Mouse (Mus musculus) heart, embryonic 12.5 days (tissue): ENCODE measurements at regions not wholly inside any gene's neighbourhood (a gene's known extent, or its start where the extent isn't known, plus 50 kb on each side); places are given as distances from the start of the nearest gene placed in this dataset.
"Not testable (repeated sequence)": the region's sequence is repeated elsewhere in the genome, so short reads cannot be mapped to it uniquely, and the experiment has no call there.

Experiments
- ATAC-seq: fragments of 200-750 bp; cut with Nextera tagmentation; 2 replicates; pipeline ENCODE4 v1.8.0; 2017; ENCODE audit warnings: moderate TSS enrichment, moderate library complexity; ENCODE audit not compliant: insufficient number of reproducible peaks, low FRiP score
- H3K27ac ChIP-seq: fragments of 300-500 bp; sonication (generic); 2 replicates; pipeline ENCODE4 v1.5.1; 2016; ENCODE audit warnings: mild to moderate bottlenecking, moderate library complexity; ENCODE audit not compliant: poor library complexity, severe bottlenecking
- H3K27me3 ChIP-seq: fragments of 300-500 bp; sonication (generic); replicated peaks from 2 replicates; pipeline ENCODE4 v1.6.1; 2016; ENCODE audit warnings: mild to moderate bottlenecking, moderate library complexity
- H3K36me3 ChIP-seq: fragments of 300-500 bp; sonication (generic); 2 replicates; pipeline ENCODE4 v1.6.1; 2016; ENCODE audit warnings: mild to moderate bottlenecking, moderate library complexity
- H3K4me1 ChIP-seq: fragments of 300-500 bp; sonication (generic); replicated peaks from 2 replicates; pipeline ENCODE4 v1.6.1; 2016; ENCODE audit warnings: mild to moderate bottlenecking
- H3K4me2 ChIP-seq: fragments of 300-500 bp; sonication (generic); 2 replicates; pipeline ENCODE4 v1.6.1; 2016; ENCODE audit warnings: mild to moderate bottlenecking, moderate library complexity
- H3K4me3 ChIP-seq: fragments of 300-500 bp; sonication (generic); 2 replicates; pipeline ENCODE4 v1.5.1; 2016; ENCODE audit warnings: mild to moderate bottlenecking
- H3K9ac ChIP-seq: fragments of 300-500 bp; sonication (generic); 2 replicates; pipeline ENCODE4 v1.6.1; 2016; ENCODE audit warnings: mild to moderate bottlenecking, moderate library complexity
- H3K9me3 ChIP-seq: fragments of 300-500 bp; sonication (generic); replicated peaks from 2 replicates; pipeline ENCODE4 v1.6.1; 2016; ENCODE audit warnings: mild to moderate bottlenecking, moderate library complexity
- WGBS: fragments of 180-500 bp; shearing (Covaris S2); methylation state at CpG from one replicate; pipeline ENCODE4 v1.1.7; 2016; 5-methylcytosine and 5-hydroxymethylcytosine counted together

DNA sequence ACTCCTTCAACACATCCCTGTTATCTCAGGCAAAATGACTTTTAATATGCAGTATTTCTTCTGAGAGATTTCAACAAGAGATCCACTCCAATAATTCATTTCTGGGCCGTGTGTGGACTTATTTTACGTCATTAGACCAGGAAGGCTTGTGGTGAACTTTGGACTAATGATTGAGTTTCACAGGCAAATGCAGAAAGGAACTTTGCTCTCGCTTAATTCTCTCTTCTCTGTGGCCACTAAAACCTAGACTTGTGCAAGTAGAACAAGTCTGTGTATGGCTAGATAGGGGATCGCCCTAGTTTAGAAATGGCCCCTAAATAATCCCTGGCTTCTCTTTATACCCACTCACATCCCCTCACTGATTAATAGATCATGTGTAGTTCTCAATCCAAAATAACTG, 50.6 kb upstream of the Ppp1r12a start:
- H3K9ac ChIP-seq = no peak overlapping the region
- no peak for ATAC-seq
- H3K4me2 ChIP-seq = no peak overlapping the region
- peaks cover 9% of the 10 kb centered on the region; the same call in 1 of the 2 replicates for H3K9me3 ChIP-seq
- peaks cover 17% of the 10 kb centered on the region for H3K4me1 ChIP-seq
- WGBS = 85% methylated on average over 4 of the region's 4 CpGs
- H3K27me3 ChIP-seq = no peaks in the 10 kb centered on the region
- H3K36me3 ChIP-seq = no peaks in the 10 kb centered on the region; the same call in 1 of the 2 replicates
- no peak overlapping the region for H3K4me3 ChIP-seq
- no peak overlapping the region for H3K27ac ChIP-seq

GRCm38 (mm10) chr10:108110891-108111290, 51.1 kb upstream of the Ppp1r12a start:
- Histone ChIP-seq H3K4me1 (peaks cover 17% of the 10 kb centered on the region), H3K9ac (no peak overlapping the region), H3K36me3 (no peaks in the 10 kb centered on the region; the same call in 1 of the 2 replicates), H3K9me3 (peaks cover 9% of the 10 kb centered on the region; the same call in 1 of the 2 replicates), H3K4me3 (no peak overlapping the region), H3K27ac (no peak overlapping the region), H3K4me2 (no peak overlapping the region), H3K27me3 (no peaks in the 10 kb centered on the region)
- no peak for ATAC-seq
- 44% methylated on average over 7 of the region's 7 CpGs for WGBS

DNA sequence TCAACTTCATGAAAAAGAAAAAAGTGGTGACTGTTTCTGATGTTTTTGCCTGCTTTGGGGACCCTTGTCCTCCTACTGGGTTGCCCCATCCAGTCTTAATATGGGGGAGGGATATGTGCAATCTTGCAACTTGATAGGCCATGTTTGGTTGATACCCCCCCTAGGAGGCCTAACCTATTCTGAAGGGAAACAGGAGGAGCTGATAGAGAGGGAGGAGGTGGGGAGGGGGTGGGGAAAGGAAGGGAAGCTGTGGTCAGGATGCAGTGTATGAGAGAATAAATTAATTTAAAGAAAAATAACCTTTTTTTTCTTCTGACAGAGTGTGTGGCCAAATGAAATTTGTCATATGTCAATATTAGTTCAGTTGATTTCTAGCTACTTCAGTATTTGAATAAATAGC, 51.8 kb upstream of the Ppp1r12a start:
- Histone ChIP-seq H3K36me3 (no peaks in the 10 kb centered on the region; the same call in 1 of the 2 replicates), H3K9me3 (peaks cover 9% of the 10 kb centered on the region; the same call in 1 of the 2 replicates), H3K27me3 (no peaks in the 10 kb centered on the region), H3K9ac (no peak overlapping the region), H3K4me1 (peaks cover 14% of the 10 kb centered on the region), H3K4me3 (no peak overlapping the region), H3K4me2 (no peak overlapping the region), H3K27ac (no peak overlapping the region)
- ATAC-seq = no peak

- H3K4me1 ChIP-seq = peaks cover 17% of the 10 kb centered on the region
- not testable (repeated sequence) for ATAC-seq, H3K9ac ChIP-seq, H3K4me2 ChIP-seq, H3K4me3 ChIP-seq, H3K27me3 ChIP-seq, H3K9me3 ChIP-seq, H3K27ac ChIP-seq, H3K36me3 ChIP-seq
- 81% methylated on average over 4 of the region's 4 CpGs for WGBS
Measured at GRCm38 (mm10) chr10:108108500-108108899, 53.5 kb upstream of the Ppp1r12a start.

GRCm38 (mm10) chr10:108101521-108101920, 60.5 kb upstream of the Ppp1r12a start:
- WGBS = 38% methylated on average over 7 of the region's 7 CpGs
- no peak overlapping the region for H3K9ac ChIP-seq
- ATAC-seq = no peak

DNA sequence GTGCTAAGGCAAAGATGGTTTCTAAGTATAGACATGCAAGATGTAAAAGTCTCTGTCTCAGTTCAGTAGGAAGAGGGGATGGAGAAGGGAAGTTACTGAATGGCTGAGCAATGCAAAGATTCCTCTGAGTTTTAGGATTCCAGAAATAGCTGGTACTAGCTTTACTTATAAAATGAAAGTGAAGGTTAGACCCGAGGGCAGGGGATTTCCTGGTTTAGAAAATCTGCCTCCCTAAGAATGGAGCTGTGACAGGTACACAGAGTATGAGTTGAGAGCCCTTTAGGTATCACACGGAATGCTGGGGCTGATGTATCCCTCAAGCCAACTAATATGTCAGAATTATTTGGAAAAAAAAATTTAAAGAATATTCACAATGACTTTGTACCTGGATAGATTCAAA, 69.0 kb upstream of the Ppp1r12a start:
- H3K36me3 ChIP-seq = no peaks in the 10 kb centered on the region
- H3K4me3 ChIP-seq = no peak overlapping the region
- peaks cover 19% of the 10 kb centered on the region for H3K4me1 ChIP-seq
- no peaks in the 10 kb centered on the region for H3K27me3 ChIP-seq
- no peak overlapping the region for H3K4me2 ChIP-seq
- WGBS = 56% methylated on average over 2 of the region's 2 CpGs
- H3K9ac ChIP-seq = no peak overlapping the region
- H3K9me3 ChIP-seq = no peaks in the 10 kb centered on the region
- ATAC-seq = no peak
- H3K27ac ChIP-seq = no peak overlapping the region

More at GRCm38 (mm10) chr10:108101521-108101920, 60.5 kb upstream of the Ppp1r12a start:
- Histone ChIP-seq H3K9me3 (peaks cover under 1% of the 10 kb centered on the region; the same call in 1 of the 2 replicates), H3K4me1 (peaks cover 18% of the 10 kb centered on the region), H3K27me3 (no peaks in the 10 kb centered on the region), H3K4me3 (no peak overlapping the region), H3K27ac (no peak overlapping the region), H3K36me3 (no peaks in the 10 kb centered on the region), H3K4me2 (no peak overlapping the region)

GRCm38 (mm10) chr10:108089375-108089981, 72.5 kb upstream of the Ppp1r12a start:
- 26% methylated on average over 8 of the region's 8 CpGs for WGBS
- peaks cover 20% of the 10 kb centered on the region for H3K4me1 ChIP-seq
- H3K9ac ChIP-seq = no peak overlapping the region
- no peak overlapping the region for H3K4me3 ChIP-seq
- 0 out of 2 replicates have a peak overlapping the region, but pooled peaks have one; percentile 4 for H3K4me2 ChIP-seq
- H3K9me3 ChIP-seq = no peaks in the 10 kb centered on the region
- peak overlapping the region; percentile 70 for H3K27ac ChIP-seq
- peak; percentile 51; the same call in 1 of the 2 replicates for ATAC-seq
- no peaks in the 10 kb centered on the region for H3K36me3 ChIP-seq
- no peaks in the 10 kb centered on the region for H3K27me3 ChIP-seq

DNA sequence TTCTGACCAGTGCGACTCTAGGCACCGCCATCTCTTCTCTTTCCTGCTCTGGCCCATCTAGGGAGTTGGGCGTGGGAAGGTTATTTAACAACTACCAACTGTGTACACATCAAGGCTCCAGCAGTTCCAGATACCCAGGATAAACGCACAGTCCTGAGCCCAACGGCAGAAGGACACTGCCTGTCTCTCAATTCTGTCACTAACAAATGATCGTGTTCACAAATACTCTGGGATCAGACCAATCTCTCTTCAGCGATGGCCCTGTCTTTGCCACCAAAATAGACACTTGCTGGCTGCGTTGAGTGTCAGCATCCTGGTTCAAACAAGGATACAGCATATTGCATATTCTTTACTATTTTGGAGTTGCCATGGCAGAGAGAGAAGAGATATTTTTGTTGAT, 73.1 kb upstream of the Ppp1r12a start:
- WGBS = 37% methylated on average over 8 of the region's 8 CpGs
- Histone ChIP-seq H3K36me3 (no peaks in the 10 kb centered on the region), H3K4me2 (0 out of 2 replicates have a peak overlapping the region, but pooled peaks have one; percentile 4), H3K27ac (peak overlapping the region; percentile 70), H3K9me3 (no peaks in the 10 kb centered on the region), H3K4me3 (no peak overlapping the region), H3K4me1 (peaks cover 20% of the 10 kb centered on the region), H3K9ac (no peak overlapping the region), H3K27me3 (no peaks in the 10 kb centered on the region)
- 0 out of 2 replicates have a peak, but pooled peaks have one; percentile 22 for ATAC-seq

- Histone ChIP-seq H3K27ac (no peak overlapping the region), H3K36me3 (no peaks in the 10 kb centered on the region), H3K9me3 (no peaks in the 10 kb centered on the region), H3K9ac (no peak overlapping the region), H3K4me1 (peaks cover 20% of the 10 kb centered on the region), H3K27me3 (no peaks in the 10 kb centered on the region), H3K4me3 (no peak overlapping the region), H3K4me2 (no peak overlapping the region)
- ATAC-seq = no peak
- 59% methylated on average over 7 of the region's 7 CpGs for WGBS
Measured at GRCm38 (mm10) chr10:108088209-108088608, 73.8 kb upstream of the Ppp1r12a start.

DNA sequence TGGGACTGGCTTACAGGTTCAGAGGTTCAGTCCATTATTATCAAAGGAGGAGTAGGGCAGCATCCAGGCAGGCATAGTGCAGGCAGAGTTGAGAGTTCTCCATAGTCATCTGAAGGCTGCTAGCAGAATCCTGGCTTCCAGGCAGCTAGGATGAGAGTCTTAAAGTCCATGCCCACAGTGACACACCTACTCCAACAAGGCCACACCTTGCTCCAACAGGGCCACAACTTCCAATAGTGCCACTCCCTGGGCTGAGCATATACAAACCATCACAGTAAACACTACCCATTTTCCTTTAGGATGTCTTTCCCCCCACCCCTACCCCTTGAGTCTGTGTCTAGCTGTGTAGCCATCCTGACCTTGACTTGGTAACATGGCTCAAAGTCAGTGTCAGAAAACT, 78.8 kb upstream of the Ppp1r12a start:
- Histone ChIP-seq H3K4me2 (no peak overlapping the region), H3K9me3 (no peaks in the 10 kb centered on the region), H3K9ac (no peak overlapping the region), H3K36me3 (no peaks in the 10 kb centered on the region), H3K27ac (no peak overlapping the region), H3K4me1 (0 out of 2 replicates have a peak, but pooled peaks cover 2% of the 10 kb centered on the region), H3K27me3 (no peaks in the 10 kb centered on the region), H3K4me3 (no peak overlapping the region)
- no peak for ATAC-seq

DNA sequence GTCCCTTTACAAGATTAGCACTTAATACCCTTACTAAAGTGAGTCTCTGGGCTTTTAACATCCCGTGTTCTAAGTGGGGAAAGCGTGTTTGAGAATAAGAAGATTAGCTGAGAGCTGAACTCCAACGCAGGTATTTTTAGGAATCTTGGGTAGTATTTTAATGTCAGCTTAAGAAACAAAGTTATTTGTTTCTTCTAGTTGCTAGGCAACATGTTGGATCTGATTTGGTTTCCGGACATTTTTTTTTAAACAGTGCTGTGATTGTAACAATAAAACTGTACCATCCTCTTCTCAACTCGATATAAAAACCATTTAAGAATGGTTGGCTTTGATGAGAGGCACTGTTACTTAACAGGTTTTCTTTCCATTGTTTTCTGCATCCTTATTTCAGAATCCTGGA, 86.8 kb upstream of the Ppp1r12a start:
- Histone ChIP-seq H3K9me3 (no peaks in the 10 kb centered on the region), H3K4me1 (peaks cover 11% of the 10 kb centered on the region), H3K27me3 (no peaks in the 10 kb centered on the region), H3K27ac (no peak overlapping the region), H3K9ac (no peak overlapping the region), H3K4me3 (no peak overlapping the region), H3K4me2 (peak overlapping the region; percentile 38), H3K36me3 (no peaks in the 10 kb centered on the region)
- whole genome bisulfite sequencing = 56% methylated on average over 5 of the region's 5 CpGs
- no peak for ATAC-seq

- no peak overlapping the region for H3K4me2 ChIP-seq
- no peaks in the 10 kb centered on the region for H3K27me3 ChIP-seq
- WGBS = 88% methylated on average over 4 of the region's 4 CpGs
- no peak overlapping the region for H3K4me3 ChIP-seq
- H3K9ac ChIP-seq = no peak overlapping the region
- H3K27ac ChIP-seq = no peak overlapping the region
- H3K36me3 ChIP-seq = no peaks in the 10 kb centered on the region
- ATAC-seq = no peak
- H3K4me1 ChIP-seq = peaks cover 11% of the 10 kb centered on the region
- H3K9me3 ChIP-seq = no peaks in the 10 kb centered on the region
Measured at GRCm38 (mm10) chr10:108073828-108074227, 88.2 kb upstream of the Ppp1r12a start.
